Mouse (Mus musculus): ENCODE results near the gene Rasgef1b. TPM values are rescaled to one million over a fixed set of nuclear protein-coding genes. Genes with fewer than 3 reads are reported as not detected.

The Rasgef1b gene
- polyA plus RNA-seq, 1 experiment from 2014 or later: 115 TPM

DNA sequence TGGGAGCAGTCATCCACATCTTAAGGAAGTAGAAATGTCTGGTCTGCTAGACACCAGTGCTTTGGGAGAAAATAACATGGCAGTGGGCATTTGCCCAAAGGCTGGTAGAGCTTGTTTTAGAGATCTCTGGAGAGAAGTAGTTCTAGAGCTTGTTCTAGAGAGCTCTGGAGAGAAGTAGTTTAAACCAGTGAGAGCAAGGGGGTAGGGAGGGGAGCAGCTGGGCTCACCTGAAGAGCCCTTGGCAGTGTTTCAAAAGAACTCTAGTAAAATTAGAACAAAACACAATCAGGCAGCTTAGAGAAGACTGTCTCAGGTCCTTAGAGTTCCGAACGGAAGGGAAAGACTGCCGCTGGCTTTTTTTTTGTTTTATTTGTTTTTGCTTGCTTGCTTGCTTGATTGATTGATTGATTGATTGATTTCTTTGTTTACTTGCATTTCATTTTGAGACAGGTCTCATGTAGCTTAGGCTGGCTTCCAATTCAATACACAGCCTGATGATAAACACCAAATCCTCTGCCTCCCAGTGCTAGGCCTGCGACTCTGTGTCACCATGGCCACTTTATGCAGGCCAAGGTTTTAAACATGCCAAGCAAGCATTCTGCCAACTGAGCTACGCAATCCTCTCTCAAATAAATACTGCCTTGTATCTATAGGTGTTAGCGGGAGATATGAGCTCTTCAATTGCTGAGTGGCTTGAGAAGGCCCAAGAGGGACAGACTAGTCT is 466.5 kb downstream of the Rasgef1b start:
- Histone ChIP-seq H3K4me3 (no peak overlapping the region), H3K9me3 (no peaks in the 10 kb centered on the region), H3K4me1 (0 out of 2 replicates have a peak, but pooled peaks cover 3% of the 10 kb centered on the region), H3K27me3 (no peaks in the 10 kb centered on the region), H3K9ac (replicated peaks) (no peak overlapping the region), H3K36me3 (no peaks in the 10 kb centered on the region), H3K4me2 (replicated peaks) (no peak overlapping the region), H3K27ac (replicated peaks) (no peak overlapping the region)
- 69% methylated on average over 6 of the region's 6 CpGs for WGBS
- ATAC-seq (replicated peaks): no peak

DNA sequence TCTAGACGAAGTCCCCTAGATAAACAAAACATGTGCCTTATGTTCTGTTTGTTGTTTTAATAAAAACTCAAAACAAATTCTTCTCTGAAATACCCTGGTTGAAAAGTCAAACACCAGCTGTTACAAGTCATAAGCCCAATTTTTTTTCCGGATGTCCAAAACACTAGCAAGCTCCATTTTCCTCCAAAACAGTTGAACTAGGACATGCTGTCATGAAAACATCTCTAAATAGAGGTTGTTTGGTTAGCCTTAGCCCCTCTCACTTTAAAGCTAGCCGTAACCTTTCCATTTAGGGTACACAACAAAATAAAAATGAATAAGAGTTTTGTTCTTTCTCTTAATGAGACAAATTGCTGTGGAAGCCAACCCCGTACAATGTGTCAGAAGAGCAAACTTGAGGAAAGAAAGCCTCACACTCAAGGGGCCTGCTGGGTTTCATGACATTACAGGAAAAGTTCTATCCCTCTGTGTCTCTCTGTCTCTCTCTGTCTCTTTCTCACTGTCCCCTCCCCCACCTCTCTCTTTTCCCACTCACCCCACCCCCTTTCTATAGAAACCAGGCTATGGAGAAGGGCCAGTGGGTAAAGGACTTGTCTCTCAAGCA is 467.6 kb downstream of the Rasgef1b start:
- H3K4me1 ChIP-seq: 0 out of 2 replicates have a peak, but pooled peaks cover 3% of the 10 kb centered on the region
- H3K27ac ChIP-seq (replicated peaks): no peak overlapping the region
- no peak overlapping the region for H3K4me3 ChIP-seq
- no peaks in the 10 kb centered on the region for H3K27me3 ChIP-seq
- no peak overlapping the region for H3K4me2 ChIP-seq (replicated peaks)
- no peak overlapping the region for H3K9ac ChIP-seq (replicated peaks)
- H3K9me3 ChIP-seq: no peaks in the 10 kb centered on the region
- no peak for ATAC-seq (replicated peaks)
- no peaks in the 10 kb centered on the region for H3K36me3 ChIP-seq
- 76% methylated on average over 4 of the region's 4 CpGs for WGBS

DNA sequence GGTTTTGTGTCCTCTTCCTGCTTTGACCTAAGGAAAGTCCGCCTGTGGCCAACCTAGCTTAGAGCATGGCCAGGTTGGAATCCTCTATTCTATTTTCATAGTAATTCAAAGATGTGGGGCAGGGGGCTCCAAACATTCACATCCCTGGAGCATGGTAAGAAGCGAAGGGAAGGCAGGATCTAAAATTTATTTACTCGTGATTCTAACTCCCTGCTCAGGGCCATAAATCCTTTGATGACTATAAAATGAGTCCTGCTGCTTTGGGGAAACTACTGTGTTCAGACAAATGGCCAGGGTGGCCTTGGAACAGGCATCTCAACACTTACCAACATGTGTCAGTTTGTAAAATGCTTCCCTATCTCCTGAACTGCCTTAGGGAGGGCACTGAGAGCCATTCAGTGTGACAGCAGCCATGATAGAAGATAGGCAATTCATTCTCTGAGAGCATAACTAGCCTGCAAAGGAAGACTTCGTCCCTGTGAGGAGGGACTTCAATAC is 470.8 kb downstream of the Rasgef1b start:
- no peak overlapping the region for H3K27ac ChIP-seq (replicated peaks)
- no peak for ATAC-seq (replicated peaks)
- H3K4me3 ChIP-seq: no peak overlapping the region
- H3K27me3 ChIP-seq: peaks cover 4% of the 10 kb centered on the region; the same call in 1 of the 2 replicates
- H3K4me1 ChIP-seq: peaks cover 12% of the 10 kb centered on the region; the same call in 1 of the 2 replicates
- 86% methylated on average over 4 of the region's 4 CpGs for WGBS
- no peaks in the 10 kb centered on the region for H3K9me3 ChIP-seq
- H3K36me3 ChIP-seq: no peaks in the 10 kb centered on the region
- H3K4me2 ChIP-seq (replicated peaks): no peak overlapping the region
- H3K9ac ChIP-seq (replicated peaks): no peak overlapping the region

DNA sequence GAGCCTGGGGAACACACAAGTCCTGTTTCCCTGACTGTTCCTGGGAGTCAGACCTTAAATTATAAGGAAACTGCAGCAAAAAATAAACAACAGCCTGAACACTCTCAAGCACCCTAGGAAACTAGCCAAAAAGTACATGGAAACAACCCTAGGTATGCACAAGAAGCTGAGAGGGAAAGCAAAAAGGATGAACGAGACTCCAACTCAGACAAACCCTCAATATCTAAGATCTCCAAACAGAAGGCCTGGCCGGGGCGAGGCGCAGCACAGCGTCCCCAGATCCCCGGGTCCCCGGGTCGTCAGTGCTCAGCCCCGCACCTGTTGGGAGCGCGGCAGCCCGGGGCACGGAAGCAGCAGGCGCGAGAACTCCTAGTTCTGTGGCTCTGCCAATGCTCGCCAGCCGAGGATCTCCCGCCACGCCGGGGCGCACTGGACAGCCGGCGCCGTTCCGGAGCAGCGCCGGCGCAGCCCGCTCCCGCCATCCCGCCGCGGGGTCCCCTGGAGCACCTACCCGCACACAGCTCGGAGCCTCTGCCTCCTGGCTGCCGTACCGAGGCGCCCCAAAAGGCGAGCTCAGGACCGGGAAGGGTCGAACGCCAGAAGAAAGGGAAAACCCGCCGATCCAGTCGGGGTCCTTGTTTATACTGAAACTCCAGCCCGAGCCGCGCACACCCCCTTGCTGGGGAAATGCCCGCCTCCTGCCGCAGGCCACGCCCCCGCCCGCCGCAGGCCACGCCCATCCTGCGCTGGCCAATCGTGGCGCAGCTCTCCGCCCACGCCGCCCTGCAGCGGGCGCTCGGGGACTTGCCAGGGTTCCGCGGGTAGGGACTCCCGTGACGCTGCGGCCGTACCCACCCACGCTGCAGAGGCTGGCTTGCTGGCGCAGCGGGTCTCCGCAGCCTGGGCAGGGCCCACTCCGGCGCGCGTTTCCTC is 476.4 kb downstream of the Rasgef1b start:
- no peaks in the 10 kb centered on the region for H3K36me3 ChIP-seq
- peak overlapping the region; percentile 74 for H3K4me2 ChIP-seq (replicated peaks)
- peak overlapping the region; percentile 87 for H3K27ac ChIP-seq (replicated peaks)
- no peaks in the 10 kb centered on the region for H3K9me3 ChIP-seq
- H3K4me3 ChIP-seq: peak overlapping the region; percentile 68
- peaks cover 4% of the 10 kb centered on the region; the same call in 1 of the 2 replicates for H3K27me3 ChIP-seq
- peaks cover 37% of the 10 kb centered on the region for H3K4me1 ChIP-seq
- H3K9ac ChIP-seq (replicated peaks): peak overlapping the region; percentile 83
- under 1% methylated on average over 72 of the region's 78 CpGs for WGBS
- peak; percentile 94 for ATAC-seq (replicated peaks)

DNA sequence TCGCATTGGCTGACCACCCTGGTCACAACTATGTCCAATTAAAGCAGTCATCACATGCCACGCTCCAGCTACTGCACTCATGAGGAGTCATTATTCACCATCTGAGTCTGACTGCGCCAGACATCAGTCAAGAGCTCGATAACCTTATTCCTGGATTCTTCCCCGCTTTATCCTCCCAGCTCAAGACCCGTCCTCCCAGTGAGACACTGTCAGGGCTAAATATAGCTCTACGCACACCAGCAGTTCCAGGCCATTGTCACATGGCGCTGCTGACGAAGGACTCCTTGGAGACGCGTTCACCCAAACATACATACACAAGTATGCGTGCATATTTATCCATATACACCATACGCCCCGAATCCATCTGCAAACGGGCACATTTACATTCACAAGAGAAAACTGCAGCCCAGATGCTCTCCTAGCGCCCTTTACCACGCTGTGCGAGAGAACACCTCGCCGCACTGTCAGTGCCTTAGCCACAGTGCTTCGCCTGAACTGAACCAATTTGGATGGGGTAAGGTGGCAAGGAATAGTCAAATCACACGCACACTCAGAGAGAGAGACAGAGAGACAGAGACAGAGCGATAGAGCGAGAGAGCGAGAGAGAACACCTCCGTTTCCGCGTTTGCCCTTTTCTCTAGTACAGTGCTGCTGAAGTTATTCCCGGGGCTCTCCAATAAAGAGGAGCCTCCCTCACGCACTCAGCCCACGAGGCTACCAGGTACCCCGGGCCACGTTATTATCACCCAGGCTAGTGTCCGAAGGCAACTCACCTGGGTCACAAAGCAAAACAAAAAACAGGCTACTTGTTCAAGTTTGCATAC is 477.3 kb downstream of the Rasgef1b start:
- H3K4me1 ChIP-seq: peaks cover 46% of the 10 kb centered on the region
- WGBS: 2% methylated on average over 34 of the region's 34 CpGs
- H3K9ac ChIP-seq (replicated peaks): peak overlapping the region; percentile 83
- H3K27ac ChIP-seq (replicated peaks): peak overlapping the region; percentile 87
- H3K27me3 ChIP-seq: peaks cover 4% of the 10 kb centered on the region; the same call in 1 of the 2 replicates
- ATAC-seq (replicated peaks): peak; percentile 21; the same call in 1 of the 2 replicates
- no peaks in the 10 kb centered on the region for H3K36me3 ChIP-seq
- no peaks in the 10 kb centered on the region for H3K9me3 ChIP-seq
- H3K4me3 ChIP-seq: peak overlapping the region; percentile 68
- H3K4me2 ChIP-seq (replicated peaks): peak overlapping the region; percentile 74

DNA sequence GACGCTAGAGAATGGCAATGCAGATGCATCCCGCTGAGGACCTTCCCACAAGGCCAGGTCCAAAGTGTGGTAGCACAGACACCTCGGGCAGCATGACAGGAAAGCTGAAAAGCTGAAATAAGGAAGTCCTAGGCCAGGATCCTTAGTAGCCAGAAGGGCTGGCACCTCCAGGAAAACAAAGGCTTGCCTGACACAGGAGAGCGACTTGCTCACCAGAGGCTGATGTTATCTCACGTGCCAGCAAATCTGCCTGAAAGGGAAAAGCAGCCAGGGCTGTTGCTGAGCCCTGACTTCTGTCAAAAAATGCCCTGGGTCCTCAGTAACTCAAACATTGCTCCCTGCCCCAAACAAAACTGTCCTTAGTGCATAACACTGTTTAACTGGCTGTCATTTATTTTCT is 478.0 kb downstream of the Rasgef1b start:
- Histone ChIP-seq H3K4me2 (replicated peaks) (peak overlapping the region; percentile 74), H3K36me3 (no peaks in the 10 kb centered on the region), H3K4me1 (peaks cover 53% of the 10 kb centered on the region), H3K9ac (replicated peaks) (peak overlapping the region; percentile 83), H3K4me3 (peak overlapping the region; percentile 68), H3K27ac (replicated peaks) (peak overlapping the region; percentile 87), H3K27me3 (peaks cover 4% of the 10 kb centered on the region; the same call in 1 of the 2 replicates), H3K9me3 (no peaks in the 10 kb centered on the region)
- 27% methylated on average over 5 of the region's 5 CpGs for WGBS
- ATAC-seq (replicated peaks): no peak

DNA sequence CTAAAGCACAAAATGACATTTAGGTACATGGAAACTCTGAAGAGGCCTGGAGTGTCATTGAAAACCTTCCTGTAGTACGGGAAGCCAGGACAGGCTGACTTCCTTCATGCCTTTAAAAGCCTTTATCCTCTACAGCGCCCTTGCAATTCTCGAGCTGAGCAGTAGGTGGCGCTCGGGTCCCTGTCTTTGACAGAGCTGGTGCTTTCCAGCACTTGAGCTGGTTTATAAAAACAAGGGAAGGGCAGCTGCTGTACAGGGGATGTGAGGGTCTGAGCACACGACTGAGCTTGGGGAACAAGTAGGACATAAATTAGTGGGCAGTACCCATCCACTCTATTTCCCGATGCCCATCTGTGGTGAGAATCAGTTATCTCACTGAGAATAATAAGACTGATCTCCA is 480.4 kb downstream of the Rasgef1b start:
- peak overlapping the region; percentile 13 for H3K9ac ChIP-seq (replicated peaks)
- peak overlapping the region; percentile 27 for H3K4me3 ChIP-seq
- WGBS: under 1% methylated on average over 7 of the region's 7 CpGs
- peak overlapping the region; percentile 83 for H3K27ac ChIP-seq (replicated peaks)
- H3K9me3 ChIP-seq: no peaks in the 10 kb centered on the region
- H3K36me3 ChIP-seq: no peaks in the 10 kb centered on the region
- H3K27me3 ChIP-seq: no peaks in the 10 kb centered on the region
- H3K4me1 ChIP-seq: peaks cover 56% of the 10 kb centered on the region
- peak; percentile 65 for ATAC-seq (replicated peaks)
- peak overlapping the region; percentile 74 for H3K4me2 ChIP-seq (replicated peaks)

DNA sequence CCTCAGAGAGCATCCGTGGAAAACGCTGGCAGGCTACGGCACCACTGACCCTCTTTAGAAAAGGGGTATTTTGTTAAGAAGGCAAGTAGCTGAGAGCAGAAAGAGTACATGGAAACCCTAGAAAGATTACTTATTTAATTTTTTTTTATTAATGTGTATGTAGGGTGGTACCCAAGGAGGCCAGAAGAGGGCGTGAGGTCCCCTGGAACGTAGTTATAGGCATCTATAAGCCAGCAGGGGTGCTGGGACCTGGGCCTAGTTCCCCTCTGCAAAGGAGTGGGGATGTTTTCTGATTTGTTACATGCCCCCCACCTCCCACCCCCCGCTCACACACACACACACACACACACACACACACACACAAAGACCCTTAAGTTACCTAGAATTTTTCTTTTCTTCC is 480.9 kb downstream of the Rasgef1b start:
- Histone ChIP-seq H3K4me2 (replicated peaks) (peak overlapping the region; percentile 30), H3K4me1 (peaks cover 51% of the 10 kb centered on the region)
- WGBS: 89% methylated on average over 6 of the region's 6 CpGs

DNA sequence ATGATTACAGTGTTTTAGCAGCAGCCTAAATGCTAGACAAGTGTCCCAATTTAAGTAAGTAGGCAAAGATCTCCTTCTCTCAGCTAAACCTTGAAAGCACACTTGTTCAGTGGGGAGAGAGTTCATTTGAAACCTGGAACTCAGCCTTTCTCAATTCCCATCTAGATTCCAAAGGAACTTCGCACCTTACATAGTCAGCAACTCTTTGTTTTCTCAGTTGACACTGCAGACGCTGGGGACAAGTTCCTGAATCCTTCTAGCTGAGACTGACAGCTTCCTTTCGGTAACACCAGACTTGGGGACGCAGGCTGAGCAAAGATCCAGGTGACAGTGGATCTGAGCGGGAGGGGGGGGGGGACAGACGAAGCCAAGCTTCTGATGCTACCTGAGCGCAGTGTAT is 481.4 kb downstream of the Rasgef1b start:
- WGBS: 63% methylated on average over 7 of the region's 7 CpGs
- no peak for ATAC-seq (replicated peaks)
- H3K27ac ChIP-seq (replicated peaks): peak overlapping the region; percentile 28

More for the DNA sequence above, 480.9 kb downstream of the Rasgef1b start:
- Histone ChIP-seq H3K36me3 (no peaks in the 10 kb centered on the region), H3K4me3 (no peak overlapping the region), H3K27ac (replicated peaks) (peak overlapping the region; percentile 28), H3K9me3 (no peaks in the 10 kb centered on the region), H3K27me3 (no peaks in the 10 kb centered on the region), H3K9ac (replicated peaks) (no peak overlapping the region)
- ATAC-seq (replicated peaks): no peak

DNA sequence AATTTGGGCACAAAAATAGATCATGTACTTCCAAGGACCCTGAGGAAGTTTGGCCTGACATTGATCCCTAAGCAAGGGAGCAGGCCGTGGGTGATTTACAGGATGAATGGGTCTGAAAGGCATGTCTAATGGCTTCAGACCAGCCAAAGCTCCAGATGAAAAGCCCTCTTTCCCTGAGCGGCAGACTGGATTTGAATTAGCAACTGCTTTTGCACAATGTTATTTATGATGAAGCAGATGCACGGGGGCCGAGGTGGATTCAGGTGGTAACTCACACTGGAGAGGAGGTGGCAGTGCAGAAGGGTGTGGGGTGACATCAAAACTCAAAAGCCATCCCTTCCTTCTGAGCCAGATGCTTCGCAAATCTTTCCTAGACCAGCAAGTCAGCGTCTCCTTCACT is 481.9 kb downstream of the Rasgef1b start:
- 0 out of 2 replicates have a peak, but pooled peaks have one; percentile 10 for ATAC-seq (replicated peaks)
- Histone ChIP-seq H3K4me1 (peaks cover 50% of the 10 kb centered on the region), H3K36me3 (peaks cover 4% of the 10 kb centered on the region; the same call in 1 of the 2 replicates), H3K9ac (replicated peaks) (0 out of 2 replicates have a peak overlapping the region, but pooled peaks have one; percentile 37), H3K4me2 (replicated peaks) (peak overlapping the region; percentile 30), H3K27me3 (no peaks in the 10 kb centered on the region), H3K4me3 (peak overlapping the region; percentile 15), H3K27ac (replicated peaks) (peak overlapping the region; percentile 28), H3K9me3 (no peaks in the 10 kb centered on the region)
- 25% methylated on average over 6 of the region's 6 CpGs for WGBS

More for the DNA sequence above, 481.4 kb downstream of the Rasgef1b start:
- Histone ChIP-seq H3K36me3 (no peaks in the 10 kb centered on the region), H3K9ac (replicated peaks) (peak overlapping the region; percentile 37), H3K27me3 (no peaks in the 10 kb centered on the region), H3K4me3 (0 out of 2 replicates have a peak overlapping the region, but pooled peaks have one; percentile 15), H3K4me1 (peaks cover 51% of the 10 kb centered on the region), H3K4me2 (replicated peaks) (peak overlapping the region; percentile 30), H3K9me3 (no peaks in the 10 kb centered on the region)

Measured in forebrain, embryonic 15.5 days (tissue).